Mouse (Mus musculus) testis, adult 2 months (tissue): ENCODE data around the gene Mpc2.

Experiments
- CTCF ChIP-seq: fragments of 200-500 bp; IDR thresholded peaks from 2 replicates; pipeline ENCODE4 v1.5.1; 2012; ENCODE audit warnings: low read depth, mild to moderate bottlenecking, inconsistent platforms, low read length, moderate library complexity; ENCODE audit not compliant: control insufficient read depth, insufficient read depth, insufficient replicate concordance
- POLR2A ChIP-seq: fragments of 200-500 bp; IDR thresholded peaks from 2 replicates; pipeline ENCODE4 v1.6.1; 2012; ENCODE audit warnings: low read depth, mild to moderate bottlenecking, inconsistent platforms, low read length, moderate library complexity; ENCODE audit not compliant: control insufficient read depth

GRCm38 (mm10) chr1:165421357-165421915, 39.0 kb upstream of the Mpc2 start:
- TF ChIP-seq CTCF (no peak), POLR2A (no peak)
